Mouse (Mus musculus) liver, adult 2 months (tissue): ENCODE data around the gene Ugt1a10. TPM values are rescaled to one million over a fixed set of nuclear protein-coding genes. Genes with fewer than 3 reads are reported as not detected.

Source experiments
- DNase-seq: peaks from one replicate; pipeline ENCODE4 v3.0.0-alpha.2; 2011; ENCODE audit warnings: low read depth, low spot score; ENCODE audit errors: extremely low read depth
- H3K27ac ChIP-seq: fragments of 200-500 bp; replicated peaks from 2 replicates; pipeline ENCODE4 v1.5.1; 2012; ENCODE audit warnings: low read depth, mild to moderate bottlenecking, control low read depth, inconsistent platforms, low read length; ENCODE audit not compliant: insufficient read depth
- H3K27me3 ChIP-seq: fragments of 200-500 bp; 2 replicates; pipeline ENCODE4 v1.6.1; 2012; ENCODE audit warnings: mild to moderate bottlenecking, moderate library complexity, low read length, inconsistent platforms; ENCODE audit not compliant: control insufficient read depth, insufficient read depth
- H3K36me3 ChIP-seq: fragments of 200-500 bp; 2 replicates; pipeline ENCODE4 v1.6.1; 2012; ENCODE audit warnings: low read length, inconsistent platforms; ENCODE audit not compliant: control insufficient read depth, insufficient read depth
- H3K4me1 ChIP-seq: fragments of 200-500 bp; 2 replicates; pipeline ENCODE4 v1.6.1; 2011; ENCODE audit warnings: low read length; ENCODE audit not compliant: control insufficient read depth, insufficient read depth
- H3K4me3 ChIP-seq: fragments of 200-500 bp; 2 replicates; pipeline ENCODE4 v1.5.1; 2011; ENCODE audit warnings: low read depth, mild to moderate bottlenecking, control low read depth, low read length, moderate library complexity; ENCODE audit not compliant: insufficient read depth
- H3K79me2 ChIP-seq: fragments of 200-500 bp; 2 replicates; pipeline ENCODE4 v1.6.1; 2012; ENCODE audit warnings: inconsistent platforms, mild to moderate bottlenecking, low read length, moderate library complexity; ENCODE audit not compliant: control insufficient read depth, insufficient read depth
- H3K9ac ChIP-seq: fragments of 200-500 bp; 2 replicates; pipeline ENCODE4 v1.6.1; 2012; ENCODE audit warnings: low read depth, mild to moderate bottlenecking, control low read depth, inconsistent platforms, low read length
- CTCF ChIP-seq: fragments of 200-500 bp; IDR thresholded peaks from 2 replicates; pipeline ENCODE4 v1.5.1; 2011; ENCODE audit warnings: low read depth, low read length, control low read depth
- POLR2A ChIP-seq: fragments of 200-500 bp; IDR thresholded peaks from 2 replicates; pipeline ENCODE4 v1.6.1; 2011; ENCODE audit warnings: low read length, control low read depth; ENCODE audit not compliant: insufficient read depth; ENCODE audit errors: extremely low read depth
- WGBS: fragments of 180-500 bp; shearing (Covaris S2); methylation state at CpG from one replicate; pipeline ENCODE4 v1.1.7; 2018; 5-methylcytosine and 5-hydroxymethylcytosine counted together
- polyA plus RNA-seq: library from polyadenylated mRNA; depleted of rRNA; stranded (reverse); fragments of >200 nt; gene quantifications from 2 replicates; pipeline ENCODE4 v1.2.3, GENCODE M21; 2012
- total RNA-seq: library from RNA; depleted of rRNA; stranded (reverse); fragments of >200 nt; gene quantifications from 2 replicates; pipeline ENCODE4 v1.2.3, GENCODE M21; 2014

Ugt1a10 gene
- total and polyA plus RNA-seq, 2 experiments, result 1.2 to 6.4 TPM

DNA sequence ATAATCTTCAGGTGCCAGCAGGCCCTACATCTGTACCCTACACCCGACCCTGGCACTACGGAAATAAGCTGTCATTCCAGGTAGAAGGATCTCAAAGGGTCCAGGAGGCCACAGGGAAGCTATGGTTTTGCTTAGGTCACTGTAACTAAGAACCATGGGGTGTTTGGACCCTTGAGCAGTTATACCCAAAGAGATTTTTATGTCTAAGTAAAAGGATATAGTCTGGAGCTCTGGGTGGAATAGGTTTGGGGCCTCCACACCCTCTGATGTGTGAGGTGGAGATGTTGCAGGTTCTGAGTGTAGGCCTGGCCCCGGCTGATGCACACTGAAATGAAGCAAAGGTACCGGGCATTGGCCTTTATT lies 179.0 kb downstream of the Ugt1a10 start:
- no peak for TF ChIP-seq POLR2A
- TF ChIP-seq CTCF, result no peak
- H3K27ac ChIP-seq, result no peak overlapping the region

DNA sequence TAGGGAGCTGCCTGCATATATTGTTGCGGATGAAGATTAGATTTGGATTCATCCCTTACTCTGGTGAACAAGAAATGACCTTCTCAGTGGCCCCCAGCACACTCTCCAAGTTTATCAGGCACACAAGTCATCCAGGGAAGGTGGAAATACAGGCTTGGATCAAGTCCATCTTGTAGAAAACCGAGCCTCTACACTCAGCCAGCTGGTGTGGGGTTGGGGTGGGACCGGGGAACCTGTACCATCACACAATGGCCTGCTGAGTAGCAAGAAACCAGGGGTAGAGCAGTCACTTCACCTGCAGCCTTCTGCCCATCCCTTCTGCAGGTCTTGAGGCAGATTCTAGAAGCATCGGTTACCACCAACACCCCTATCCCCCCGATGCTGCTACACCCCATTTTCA lies 179.5 kb downstream of the Ugt1a10 start:
- WGBS, result 51% methylated on average over 5 of the region's 5 CpGs
- Histone ChIP-seq H3K36me3 (no peaks in the 10 kb centered on the region), H3K79me2 (no peaks in the 10 kb centered on the region), H3K27me3 (no peaks in the 10 kb centered on the region), H3K9ac (no peak overlapping the region), H3K4me3 (no peak overlapping the region), H3K27ac (no peak overlapping the region), H3K4me1 (no peaks in the 10 kb centered on the region)
- DNase-seq, result no peak
- TF ChIP-seq POLR2A (no peak), CTCF (no peak)

More for the DNA sequence above, 179.0 kb downstream of the Ugt1a10 start:
- Histone ChIP-seq H3K4me1 (no peaks in the 10 kb centered on the region), H3K36me3 (no peaks in the 10 kb centered on the region), H3K27me3 (no peaks in the 10 kb centered on the region), H3K9ac (no peak overlapping the region), H3K4me3 (no peak overlapping the region), H3K79me2 (no peaks in the 10 kb centered on the region)
- no peak for DNase-seq
- whole genome bisulfite sequencing, result 69% methylated on average over 4 of the region's 4 CpGs

DNA sequence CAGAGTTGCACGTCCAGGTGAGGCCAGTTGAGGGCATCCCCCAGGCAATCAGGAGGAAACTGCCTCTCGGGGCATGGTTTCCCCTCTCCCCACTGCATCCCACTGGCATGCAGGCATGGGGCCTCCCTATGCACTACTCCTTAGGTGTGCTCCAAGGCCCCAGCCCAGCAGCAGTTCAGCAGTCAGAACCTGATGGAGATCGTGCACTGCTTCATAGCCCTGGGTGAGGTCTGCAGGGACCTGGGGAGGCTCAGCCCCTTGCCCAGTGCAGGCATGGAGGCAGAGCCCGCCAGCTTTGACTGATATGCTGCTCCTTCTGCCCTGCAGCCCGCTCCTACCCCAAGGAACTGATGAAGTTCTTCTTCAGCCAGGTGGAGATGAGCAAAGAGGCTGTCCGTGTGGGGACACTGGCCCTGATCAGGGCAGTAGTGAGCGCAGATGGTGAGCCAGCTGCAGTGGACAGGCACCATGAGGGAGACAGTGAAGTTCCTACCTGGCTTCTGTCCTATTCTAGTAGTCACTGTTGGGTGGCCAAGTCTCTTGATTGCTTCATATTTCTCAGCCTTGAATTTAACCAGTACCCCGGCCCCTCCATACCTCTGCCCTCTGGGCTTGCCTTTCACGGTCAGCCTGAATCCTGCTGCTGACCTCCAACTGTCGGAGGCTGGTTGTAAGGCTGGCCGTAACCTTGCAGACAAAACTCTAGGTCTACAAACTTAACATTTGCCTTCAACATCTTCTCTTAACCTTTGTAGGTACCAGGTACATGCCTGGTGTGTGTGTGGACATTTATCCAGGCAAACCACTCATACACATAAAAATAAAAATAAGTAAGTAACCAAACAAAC lies 180.1 kb downstream of the Ugt1a10 start:
- no peak overlapping the region for H3K9ac ChIP-seq
- H3K27ac ChIP-seq, result no peak overlapping the region
- 66% methylated on average over 11 of the region's 11 CpGs for WGBS
- TF ChIP-seq CTCF (no peak), POLR2A (no peak)
- H3K4me1 ChIP-seq, result no peaks in the 10 kb centered on the region
- no peak overlapping the region for H3K4me3 ChIP-seq
- no peaks in the 10 kb centered on the region for H3K27me3 ChIP-seq
- no peak for DNase-seq
- H3K79me2 ChIP-seq, result no peaks in the 10 kb centered on the region
- H3K36me3 ChIP-seq, result no peaks in the 10 kb centered on the region

DNA sequence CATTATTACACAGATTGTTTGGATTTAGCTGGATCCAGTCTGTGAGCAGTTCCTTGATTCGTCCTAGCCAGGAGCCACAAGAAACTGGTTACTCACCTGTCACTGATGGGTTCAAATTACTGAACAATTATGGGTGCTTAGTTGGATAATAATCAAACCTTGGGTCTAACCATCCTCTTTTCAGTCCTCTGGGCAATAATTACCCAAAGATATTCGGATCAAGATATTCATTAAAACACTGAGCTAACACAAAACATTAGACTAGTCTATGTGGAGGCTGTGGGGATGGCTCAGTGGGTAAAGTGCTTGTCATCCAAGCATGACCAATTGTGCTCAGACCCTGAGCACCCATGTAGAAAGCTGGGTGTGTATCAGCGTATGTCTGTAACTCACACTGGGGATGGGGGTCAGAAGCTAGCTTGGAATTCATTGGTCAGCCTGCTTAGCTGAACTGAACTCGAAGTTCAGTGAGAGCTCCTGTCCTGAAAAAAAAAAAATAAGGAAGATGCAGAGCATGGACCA lies 180.8 kb downstream of the Ugt1a10 start:
- Histone ChIP-seq H3K27me3 (no peaks in the 10 kb centered on the region), H3K4me3 (no peak overlapping the region), H3K79me2 (no peaks in the 10 kb centered on the region), H3K27ac (no peak overlapping the region), H3K4me1 (no peaks in the 10 kb centered on the region), H3K36me3 (no peaks in the 10 kb centered on the region), H3K9ac (no peak overlapping the region)
- DNase-seq, result no peak
- TF ChIP-seq CTCF (no peak), POLR2A (no peak)
- WGBS, result 59% methylated on average over 4 of the region's 4 CpGs

DNA sequence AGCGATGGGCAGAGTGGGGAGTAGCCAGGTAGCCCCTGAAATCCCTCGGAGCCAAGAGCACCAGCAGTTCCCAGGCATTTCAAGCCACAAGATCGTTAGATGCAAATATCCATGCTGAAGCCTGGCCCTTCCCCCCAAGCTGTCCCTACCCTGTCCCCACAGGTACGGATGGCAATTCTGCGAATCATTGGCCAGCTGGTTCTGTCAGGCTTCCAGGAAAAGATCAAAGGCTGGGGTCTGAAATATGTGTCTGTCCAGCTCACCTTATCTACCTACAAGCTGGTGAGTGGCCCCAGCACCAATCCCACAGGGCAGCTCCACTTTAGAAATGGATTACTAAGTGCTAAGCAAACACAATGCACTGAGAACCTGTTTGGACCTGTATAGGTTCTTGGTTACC lies 182.1 kb downstream of the Ugt1a10 start:
- H3K9ac ChIP-seq, result no peak overlapping the region
- WGBS, result 56% methylated on average over 5 of the region's 5 CpGs
- H3K4me3 ChIP-seq, result no peak overlapping the region
- no peak for TF ChIP-seq POLR2A
- no peak for TF ChIP-seq CTCF
- H3K27ac ChIP-seq, result no peak overlapping the region
- no peaks in the 10 kb centered on the region for H3K27me3 ChIP-seq
- no peaks in the 10 kb centered on the region for H3K36me3 ChIP-seq
- H3K4me1 ChIP-seq, result no peaks in the 10 kb centered on the region
- H3K79me2 ChIP-seq, result no peaks in the 10 kb centered on the region
- DNase-seq, result no peak

DNA sequence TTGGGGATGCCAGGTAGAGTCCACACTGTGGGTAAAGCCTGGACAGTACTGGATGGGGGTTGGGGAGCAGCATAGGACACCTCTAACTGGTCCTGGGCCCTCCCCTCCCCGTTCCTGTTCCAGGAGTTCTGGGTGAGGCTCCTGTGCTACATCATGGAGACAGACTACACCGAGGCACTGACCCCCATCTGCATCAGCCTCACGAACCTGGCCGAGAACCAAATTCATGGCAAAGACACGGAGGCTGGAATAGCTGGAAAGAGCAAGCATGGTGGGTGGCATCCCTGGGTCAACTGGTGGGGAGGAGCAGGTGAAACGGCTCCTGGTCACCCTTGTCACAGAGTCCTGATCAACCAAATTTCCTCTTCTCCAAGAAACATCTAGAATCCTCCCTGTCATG lies 183.6 kb downstream of the Ugt1a10 start:
- Histone ChIP-seq H3K4me1 (no peaks in the 10 kb centered on the region), H3K79me2 (no peaks in the 10 kb centered on the region), H3K9ac (no peak overlapping the region), H3K36me3 (no peaks in the 10 kb centered on the region), H3K4me3 (no peak overlapping the region), H3K27ac (no peak overlapping the region), H3K27me3 (no peaks in the 10 kb centered on the region)
- TF ChIP-seq POLR2A (no peak), CTCF (no peak)
- 80% methylated on average over 6 of the region's 6 CpGs for WGBS
- DNase-seq, result no peak
